Mouse (Mus musculus) myocyte (in vitro differentiated cells): ENCODE data around the gene 1700057G04Rik. TPM values are rescaled to one million over a fixed set of nuclear protein-coding genes. Genes with fewer than 3 reads are reported as not detected.

Experiments used
- H3K27me3 ChIP-seq: one replicate; pipeline ENCODE4 v1.6.1; 2011; ENCODE audit not compliant: control insufficient read depth, insufficient read depth, insufficient read length
- H3K36me3 ChIP-seq: one replicate; pipeline ENCODE4 v1.6.1; 2011; ENCODE audit not compliant: control insufficient read depth, insufficient read depth
- H3K4me2 ChIP-seq: one replicate; pipeline ENCODE4 v1.6.1; 2011; ENCODE audit warnings: low read depth, control low read depth
- H3K4me3 ChIP-seq: one replicate; pipeline ENCODE4 v1.5.1; 2011; ENCODE audit warnings: mild to moderate bottlenecking, control low read depth, moderate library complexity
- H3K79me2 ChIP-seq: one replicate; pipeline ENCODE4 v1.6.1; 2011; ENCODE audit not compliant: control insufficient read depth, insufficient read depth
- H3ac ChIP-seq: one replicate; pipeline ENCODE4 v1.6.1; 2011; ENCODE audit not compliant: control insufficient read depth, insufficient read length
- CEBPB ChIP-seq: IDR thresholded peaks from 2 replicates; pipeline ENCODE4 v1.6.1; 2011; ENCODE audit warnings: mild to moderate bottlenecking, moderate library complexity; ENCODE audit not compliant: poor library complexity, insufficient read depth, severe bottlenecking
- E2F4 ChIP-seq: IDR thresholded peaks from one replicate; pipeline ENCODE4 v1.6.1; 2011; ENCODE audit warnings: mild to moderate bottlenecking, control low read depth, moderate library complexity; ENCODE audit not compliant: insufficient read depth
- MAX ChIP-seq: IDR thresholded peaks from one replicate; pipeline ENCODE4 v1.6.1; 2011; ENCODE audit warnings: low read depth, mild to moderate bottlenecking, control low read depth
- MYOD1 ChIP-seq, 3 experiments: IDR thresholded peaks; one replicate each; pipeline ENCODE4 v1.6.1; 2011; ENCODE audit warnings: control low read depth in 2 of 3, low read depth in 2 of 3, mild to moderate bottlenecking in 2 of 3, moderate library complexity in 1 of 3; ENCODE audit not compliant: insufficient read length in 2 of 3, control insufficient read depth in 1 of 3
- MYOG ChIP-seq, 3 experiments: IDR thresholded peaks; one replicate each; pipeline ENCODE4 v1.6.1; 2011; ENCODE audit warnings: control low read depth in 2 of 3, low read depth in 2 of 3, mild to moderate bottlenecking in 2 of 3; ENCODE audit not compliant: insufficient read length in 2 of 3, control insufficient read depth in 1 of 3, insufficient read depth in 1 of 3
- POLR2A ChIP-seq: IDR thresholded peaks from one replicate; pipeline ENCODE4 v1.6.1; 2011; ENCODE audit warnings: low read depth, mild to moderate bottlenecking, control low read depth, moderate library complexity; ENCODE audit not compliant: insufficient read length
- POLR2AphosphoS2 ChIP-seq: IDR thresholded peaks from one replicate; pipeline ENCODE4 v1.6.1; 2011; ENCODE audit warnings: low read depth, control low read depth; ENCODE audit not compliant: insufficient read length
- REST ChIP-seq: IDR thresholded peaks from one replicate; pipeline ENCODE4 v1.6.1; 2011; ENCODE audit warnings: mild to moderate bottlenecking, control low read depth, moderate library complexity; ENCODE audit not compliant: insufficient read depth, insufficient read length
- SRF ChIP-seq: IDR thresholded peaks from one replicate; pipeline ENCODE4 v1.6.1; 2011; ENCODE audit warnings: low read depth; ENCODE audit not compliant: control insufficient read depth, insufficient read length
- TCF12 ChIP-seq: IDR thresholded peaks from one replicate; pipeline ENCODE4 v1.6.1; 2011; ENCODE audit warnings: mild to moderate bottlenecking, control low read depth; ENCODE audit not compliant: poor library complexity, insufficient read depth, severe bottlenecking
- TCF3 ChIP-seq: IDR thresholded peaks from one replicate; pipeline ENCODE4 v1.6.1; 2011; ENCODE audit warnings: low read depth, control low read depth; ENCODE audit not compliant: insufficient read length
- USF1 ChIP-seq: IDR thresholded peaks from one replicate; pipeline ENCODE4 v1.6.1; 2011; ENCODE audit warnings: low read depth, mild to moderate bottlenecking, control low read depth, moderate library complexity
- polyA plus RNA-seq: library from polyadenylated mRNA; unstranded; fragments of >200 nt; fragmentation: generic; extraction: Trizol; gene quantifications from one replicate; pipeline ENCODE4 v1.2.1, GENCODE M21; 2012; ENCODE audit warnings: missing spikeins

Gene 1700057G04Rik
- polyA plus RNA-seq, 1 experiment = 0.12 TPM

DNA sequence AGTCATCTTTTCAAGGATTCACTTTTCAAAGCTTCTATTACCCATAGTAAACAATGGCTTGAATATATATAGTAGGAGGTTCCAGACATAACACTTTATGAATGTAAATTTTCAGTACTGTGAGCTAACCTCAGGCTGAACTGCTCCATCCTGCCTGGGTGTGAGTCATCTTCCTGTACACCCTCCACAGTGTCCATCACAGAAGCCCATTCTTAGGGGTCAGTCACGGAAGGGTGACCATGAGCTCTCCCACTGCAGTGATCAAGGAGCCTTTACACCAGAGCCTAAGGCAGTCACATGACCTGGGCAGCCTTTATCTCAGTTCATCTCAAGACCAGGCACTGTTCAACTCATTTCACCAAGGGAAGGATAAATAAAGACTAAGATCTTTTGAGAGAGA lies 41.4 kb upstream of the 1700057G04Rik start:
- no peak overlapping the region for H3K4me2 ChIP-seq
- no peaks in the 10 kb centered on the region for H3K79me2 ChIP-seq
- H3K4me3 ChIP-seq = no peak overlapping the region
- no peaks in the 10 kb centered on the region for H3K27me3 ChIP-seq
- TF ChIP-seq CEBPB (no peak), E2F4 (no peak), MYOG (IDR thresholded peaks at IDR 0.05; ENCODE audit: control insufficient read depth in 1 of 3, insufficient read depth in 1 of 3, insufficient read length in 2 of 3, low read depth in 2 of 3) (no peak), USF1 (no peak), TCF3 (no peak), POLR2AphosphoS2 (no peak), REST (no peak), TCF12 (no peak), MAX (no peak), POLR2A (no peak), SRF (no peak), MYOD1 (IDR thresholded peaks at IDR 0.05; ENCODE audit: control insufficient read depth in 1 of 3, insufficient read length in 2 of 3, low read depth in 2 of 3) (no peak)
- no peak overlapping the region for H3ac ChIP-seq
- H3K36me3 ChIP-seq = peaks cover 33% of the 10 kb centered on the region

DNA sequence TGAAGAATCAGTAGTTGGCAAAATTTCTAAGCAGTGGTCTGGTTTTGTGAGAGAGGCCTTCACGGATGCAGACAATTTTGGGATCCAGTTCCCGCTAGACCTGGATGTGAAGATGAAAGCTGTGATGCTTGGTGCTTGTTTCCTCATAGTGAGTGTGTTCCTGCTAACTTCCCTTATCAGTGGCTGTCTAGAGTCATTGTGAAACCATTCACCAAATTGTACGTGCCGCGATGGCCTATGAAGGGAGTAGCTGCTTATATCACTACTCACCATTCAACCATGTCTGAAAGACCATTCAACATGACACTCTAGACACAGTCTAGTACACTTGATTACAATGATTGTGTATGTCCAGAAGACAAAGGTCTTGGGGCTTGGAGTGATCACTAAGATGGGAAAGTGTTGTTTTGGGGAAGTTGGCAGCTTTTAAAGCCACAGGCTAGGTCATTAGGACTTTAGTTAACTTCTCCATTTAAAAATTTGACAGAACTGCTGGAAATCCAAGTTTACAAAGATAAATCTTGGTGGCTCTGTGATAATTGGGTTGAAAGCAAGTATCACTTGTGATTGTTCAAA lies 39.3 kb upstream of the 1700057G04Rik start:
- Histone ChIP-seq H3K36me3 (peaks cover 26% of the 10 kb centered on the region), H3K79me2 (no peaks in the 10 kb centered on the region), H3K4me2 (no peak overlapping the region), H3ac (no peak overlapping the region), H3K27me3 (no peaks in the 10 kb centered on the region), H3K4me3 (no peak overlapping the region)
- TF ChIP-seq POLR2A = no peak
- TF ChIP-seq TCF3 = no peak
- TF ChIP-seq SRF = no peak
- no peak for TF ChIP-seq REST
- TF ChIP-seq MYOD1 (IDR thresholded peaks at IDR 0.05; ENCODE audit: control insufficient read depth in 1 of 3, insufficient read length in 2 of 3, low read depth in 2 of 3) = no peak
- no peak for TF ChIP-seq E2F4

DNA sequence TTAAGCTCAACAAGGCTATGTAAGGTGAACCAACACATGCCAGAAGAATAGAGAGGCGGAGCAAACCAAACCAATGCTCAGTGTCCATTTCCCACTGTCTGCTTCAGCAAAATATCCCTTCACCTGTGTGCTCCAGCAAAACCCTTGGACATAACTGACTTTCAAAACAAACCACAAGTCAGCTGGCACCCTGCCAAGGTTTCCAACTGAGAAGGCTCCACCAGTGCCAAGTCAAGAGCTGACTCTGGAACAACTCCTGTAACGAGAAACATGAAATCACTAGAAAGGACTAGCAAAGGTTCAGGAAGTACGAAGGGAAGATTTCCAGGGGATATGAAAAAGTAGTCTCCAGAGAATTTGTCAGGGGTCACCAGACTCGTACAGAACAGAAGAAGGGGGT lies 38.2 kb upstream of the 1700057G04Rik start:
- no peak overlapping the region for H3K4me3 ChIP-seq
- no peak for TF ChIP-seq E2F4
- TF ChIP-seq USF1 = no peak
- TF ChIP-seq TCF12 = no peak
- TF ChIP-seq POLR2AphosphoS2 = no peak
- no peak for TF ChIP-seq CEBPB
- no peak for TF ChIP-seq REST
- no peak for TF ChIP-seq POLR2A
- TF ChIP-seq MYOD1 (IDR thresholded peaks at IDR 0.05; ENCODE audit: control insufficient read depth in 1 of 3, insufficient read length in 2 of 3, low read depth in 2 of 3) = no peak
- no peak for TF ChIP-seq SRF
- no peak for TF ChIP-seq TCF3
- no peak for TF ChIP-seq MYOG (IDR thresholded peaks at IDR 0.05; ENCODE audit: control insufficient read depth in 1 of 3, insufficient read depth in 1 of 3, insufficient read length in 2 of 3, low read depth in 2 of 3)
- TF ChIP-seq MAX = no peak
- H3ac ChIP-seq = no peak overlapping the region
- no peaks in the 10 kb centered on the region for H3K79me2 ChIP-seq
- H3K4me2 ChIP-seq = no peak overlapping the region
- peaks cover 26% of the 10 kb centered on the region for H3K36me3 ChIP-seq
- no peaks in the 10 kb centered on the region for H3K27me3 ChIP-seq

DNA sequence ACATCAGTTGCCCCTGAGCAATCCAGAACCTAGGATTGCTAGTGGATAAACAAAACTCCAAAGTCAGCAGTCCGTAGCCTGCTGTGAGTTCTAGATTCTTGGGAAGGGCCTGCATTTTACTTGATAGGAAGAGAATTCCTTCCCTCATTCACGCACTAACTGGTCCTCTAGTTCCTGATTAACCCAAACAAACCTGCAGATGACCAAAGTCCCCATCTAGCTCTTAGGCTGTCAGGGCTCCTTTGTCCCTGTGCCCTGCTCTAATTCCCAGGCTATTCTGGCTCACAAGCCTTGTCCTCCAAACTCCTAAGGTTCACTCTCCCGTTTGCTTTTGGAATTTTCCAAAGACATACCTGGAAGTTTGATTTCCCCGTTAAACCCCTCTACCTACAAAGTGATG lies 36.5 kb upstream of the 1700057G04Rik start:
- no peak for TF ChIP-seq MYOD1 (IDR thresholded peaks at IDR 0.05; ENCODE audit: control insufficient read depth in 1 of 3, insufficient read length in 2 of 3, low read depth in 2 of 3)
- no peak for TF ChIP-seq SRF
- TF ChIP-seq CEBPB = no peak
- no peak for TF ChIP-seq USF1
- no peak for TF ChIP-seq E2F4
- no peak for TF ChIP-seq TCF3
- no peak for TF ChIP-seq TCF12
- TF ChIP-seq POLR2AphosphoS2 = no peak
- no peak for TF ChIP-seq POLR2A
- TF ChIP-seq MAX = no peak
- TF ChIP-seq MYOG (IDR thresholded peaks at IDR 0.05; ENCODE audit: control insufficient read depth in 1 of 3, insufficient read depth in 1 of 3, insufficient read length in 2 of 3, low read depth in 2 of 3) = no peak
- TF ChIP-seq REST = no peak
- no peak overlapping the region for H3K4me3 ChIP-seq
- H3K36me3 ChIP-seq = peaks cover 14% of the 10 kb centered on the region
- no peak overlapping the region for H3ac ChIP-seq
- H3K79me2 ChIP-seq = peaks cover 8% of the 10 kb centered on the region
- H3K4me2 ChIP-seq = no peak overlapping the region
- H3K27me3 ChIP-seq = no peaks in the 10 kb centered on the region

DNA sequence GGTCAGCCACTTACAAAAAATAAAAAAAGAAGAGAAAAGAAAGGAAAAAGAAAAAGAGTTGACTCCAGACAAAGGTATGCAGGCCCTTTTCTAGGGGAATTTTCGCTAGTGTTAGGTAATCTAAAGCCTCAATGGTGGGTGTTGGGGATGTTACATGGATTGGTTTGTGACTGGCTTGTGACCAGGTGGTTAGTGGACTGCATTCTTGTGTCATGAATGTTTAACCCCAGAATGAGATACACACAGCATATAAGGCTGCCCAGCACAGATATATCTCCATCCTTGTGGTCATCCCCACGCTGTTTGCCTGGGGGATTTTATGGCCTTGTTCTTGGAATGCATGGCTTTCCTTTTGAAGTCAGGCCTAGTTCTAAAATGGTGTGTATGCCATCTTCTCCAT lies 35.9 kb upstream of the 1700057G04Rik start:
- no peak for TF ChIP-seq USF1
- no peak for TF ChIP-seq E2F4
- TF ChIP-seq MAX = no peak
- no peak for TF ChIP-seq POLR2AphosphoS2
- TF ChIP-seq MYOG (IDR thresholded peaks at IDR 0.05; ENCODE audit: control insufficient read depth in 1 of 3, insufficient read depth in 1 of 3, insufficient read length in 2 of 3, low read depth in 2 of 3) = no peak
- TF ChIP-seq POLR2A = no peak
- no peak for TF ChIP-seq TCF12
- no peak overlapping the region for H3ac ChIP-seq
- H3K79me2 ChIP-seq = peaks cover 11% of the 10 kb centered on the region
- H3K27me3 ChIP-seq = no peaks in the 10 kb centered on the region
- no peak overlapping the region for H3K4me3 ChIP-seq
- no peak overlapping the region for H3K4me2 ChIP-seq
- peaks cover 14% of the 10 kb centered on the region for H3K36me3 ChIP-seq
